Mouse (Mus musculus): ENCODE results near the gene Otud7a.

GRCm38 (mm10) chr7:63697921-63698320, 253.4 kb downstream of the Otud7a start:
- TF ChIP-seq CTCF (IDR thresholded peaks at IDR 0.05 in 2 of 3, conservative IDR thresholded peaks at IDR 0.05 in 1 of 3; ENCODE audit: control insufficient read depth in 1 of 3, insufficient read depth in 1 of 3, low read depth in 2 of 3, low read length in 3 of 3, poor library complexity in 1 of 3, severe bottlenecking in 1 of 3) (no peak), POLR2AphosphoS2 (IDR thresholded peaks at IDR 0.05; ENCODE audit: low read length) (no peak), POLR2A (IDR thresholded peaks at IDR 0.05; ENCODE audit: control insufficient read depth in 1 of 2, insufficient read depth in 1 of 2, low read depth in 1 of 2, low read length in 2 of 2, poor library complexity in 1 of 2) (no peak), USF2 (IDR thresholded peaks at IDR 0.05; ENCODE audit: borderline replicate concordance in 1 of 2, insufficient read depth in 1 of 2, low read depth in 1 of 2, low read length in 2 of 2) (no peak), ELF1 (IDR thresholded peaks at IDR 0.05; ENCODE audit: low read depth, low read length) (no peak), ZC3H11A (IDR thresholded peaks at IDR 0.05; ENCODE audit: low read depth, low read length) (no peak), EP300 (IDR thresholded peaks at IDR 0.05; ENCODE audit: low read depth in 1 of 2, low read length in 2 of 2) (no peak), ZKSCAN1 (IDR thresholded peaks at IDR 0.05; ENCODE audit: low read depth, low read length) (no peak), CHD1 (IDR thresholded peaks at IDR 0.05; ENCODE audit: low read depth, low read length) (no peak), KAT2A (conservative IDR thresholded peaks at IDR 0.05; ENCODE audit: low read depth, low read length) (no peak), RAD21 (IDR thresholded peaks at IDR 0.05; ENCODE audit: low read depth, low read length) (no peak), GABPA (IDR thresholded peaks at IDR 0.05; ENCODE audit: low read depth, low read length) (no peak)
